Mouse (Mus musculus) G1E (cell line): Measurements from ENCODE around the gene Trim72. TPM values are rescaled to one million over a fixed set of nuclear protein-coding genes. Genes with fewer than 3 reads are reported as not detected.
A peak's percentile ranks its signal among the peaks of the same experiment; 100 is the strongest.

Source experiments
- ATAC-seq: 2 replicates; pipeline ENCODE4 v1.8.0; 2016; ENCODE audit warnings: mild to moderate bottlenecking; ENCODE audit not compliant: insufficient number of reproducible peaks, poor library complexity, low FRiP score, severe bottlenecking; ENCODE audit errors: extremely low read depth
- DNase-seq: peaks from one replicate; pipeline ENCODE4 v3.0.0; 2012; ENCODE audit warnings: low spot score
- H3K27me3 ChIP-seq: 2 replicates; pipeline ENCODE4 v1.6.1; 2012; ENCODE audit warnings: mild to moderate bottlenecking, low read length, inconsistent platforms; ENCODE audit not compliant: insufficient read depth
- H3K36me3 ChIP-seq: replicated peaks from 2 replicates; pipeline ENCODE3; 2012; ENCODE audit warnings: mild to moderate bottlenecking, inconsistent platforms
- H3K4me1 ChIP-seq: 2 replicates; pipeline ENCODE4 v1.6.1; 2012; ENCODE audit warnings: low read depth, low read length, inconsistent platforms, mixed read lengths; ENCODE audit not compliant: insufficient read depth
- H3K4me3 ChIP-seq: 2 replicates; pipeline ENCODE4 v1.5.1; 2012; ENCODE audit warnings: low read depth, mild to moderate bottlenecking, inconsistent platforms, low read length, moderate library complexity, mixed read lengths
- H3K9me3 ChIP-seq: replicated peaks from 2 replicates; pipeline ENCODE4 v1.6.1; 2012; ENCODE audit warnings: inconsistent platforms
- CTCF ChIP-seq: IDR thresholded peaks from 2 replicates; pipeline ENCODE4 v1.5.1; 2012; ENCODE audit warnings: low read depth, low read length, inconsistent platforms, mixed read lengths
- GATA1 ChIP-seq: IDR thresholded peaks from 2 replicates; pipeline ENCODE4 v1.6.1; 2012; ENCODE audit warnings: borderline replicate concordance, low read length, inconsistent platforms, mixed read lengths
- GATA2 ChIP-seq: IDR thresholded peaks from 2 replicates; pipeline ENCODE4 v1.6.1; 2012; ENCODE audit warnings: low read depth, low read length, inconsistent platforms, borderline replicate concordance
- POLR2AphosphoS5 ChIP-seq: IDR thresholded peaks from 2 replicates; pipeline ENCODE4 v1.6.1; 2012; ENCODE audit warnings: low read depth, low read length, inconsistent platforms; ENCODE audit not compliant: insufficient replicate concordance
- TAL1 ChIP-seq: conservative IDR thresholded peaks from 2 replicates; pipeline ENCODE4 v1.6.1; 2012; ENCODE audit warnings: low read depth, low read length, inconsistent platforms, mixed read lengths
- polyA plus RNA-seq: library from polyadenylated mRNA; stranded (reverse); fragments of >175 nt; gene quantifications from 2 replicates; pipeline ENCODE4 v1.2.3, GENCODE M21; 2012
- total RNA-seq, 2 experiments: library from RNA; stranded (forward) in 1 of 2; stranded (reverse) in 1 of 2; fragments of 200-1000 nt in 1 of 2; fragments of >200 nt in 1 of 2; fragmentation: Nextera tagmentation in 1 of 2; gene quantifications; 2 replicates each; pipeline ENCODE4 v1.2.3; 2014 to 2017

Trim72 gene
- total and polyA plus RNA-seq, 3 experiments = 0.03 to 0.16 TPM; not detected in 1

- ATAC-seq (no peak), DNase-seq (no peak)
- TF ChIP-seq POLR2AphosphoS5 (no peak), TAL1 (no peak), CTCF (no peak), GATA1 (no peak), GATA2 (no peak)
These were observed 29.3 kb upstream of the Trim72 start for GRCm38 (mm10) chr7:127974413-127974930.

DNA sequence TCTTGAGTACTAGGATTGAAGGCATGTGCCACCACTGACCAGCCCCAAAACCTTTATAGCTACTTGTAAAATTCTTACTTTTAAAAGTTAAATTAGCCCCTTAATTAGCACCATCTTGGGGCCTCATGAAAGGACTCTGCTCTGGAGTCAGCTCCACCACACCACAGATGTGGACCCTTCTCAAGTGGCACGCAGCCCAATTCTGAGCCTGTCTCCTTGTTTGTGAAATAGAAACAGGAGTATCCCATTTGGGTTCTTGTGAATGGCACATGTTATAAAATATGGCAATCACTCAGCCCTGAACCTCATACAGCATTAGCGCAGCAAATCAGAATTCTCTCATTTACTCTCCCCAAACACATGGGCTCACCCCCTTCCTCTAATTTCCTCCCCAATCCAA lies 24.9 kb upstream of the Trim72 start:
- Histone ChIP-seq H3K4me1 (peaks cover 14% of the 10 kb centered on the region), H3K9me3 (no peaks in the 10 kb centered on the region), H3K36me3 (peaks cover 98% of the 10 kb centered on the region), H3K4me3 (no peak overlapping the region), H3K27me3 (no peaks in the 10 kb centered on the region)
- TF ChIP-seq GATA2 (no peak), GATA1 (no peak), TAL1 (no peak), CTCF (no peak), POLR2AphosphoS5 (no peak)
- no peak for DNase-seq
- ATAC-seq = no peak

More at GRCm38 (mm10) chr7:127974413-127974930, 29.3 kb upstream of the Trim72 start:
- Histone ChIP-seq H3K4me3 (no peak overlapping the region), H3K27me3 (no peaks in the 10 kb centered on the region), H3K9me3 (no peaks in the 10 kb centered on the region), H3K4me1 (peaks cover 37% of the 10 kb centered on the region), H3K36me3 (peaks cover 96% of the 10 kb centered on the region)

DNA sequence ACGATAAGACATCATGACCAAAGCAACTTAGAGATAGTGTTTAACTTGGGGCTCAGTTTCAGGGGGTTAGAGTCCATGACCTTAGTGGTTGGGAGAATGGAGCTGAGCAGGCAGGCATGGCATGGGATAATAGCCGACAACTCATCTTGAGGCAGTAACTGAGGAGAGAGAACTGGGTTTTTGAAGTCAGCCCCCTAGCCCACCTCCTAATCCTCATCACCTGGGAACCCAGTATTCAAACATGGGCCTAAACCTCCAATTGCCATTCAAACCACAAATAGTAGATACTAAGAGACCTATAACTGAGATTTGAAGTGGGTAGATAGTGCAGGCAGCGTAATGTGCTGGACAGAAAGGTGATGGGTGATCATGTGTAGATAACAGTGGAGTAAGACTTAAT lies 23.1 kb upstream of the Trim72 start:
- TF ChIP-seq CTCF = no peak
- DNase-seq (no peak), ATAC-seq (no peak)
- Histone ChIP-seq H3K27me3 (no peaks in the 10 kb centered on the region), H3K4me1 (peaks cover 8% of the 10 kb centered on the region), H3K36me3 (peaks cover 99% of the 10 kb centered on the region), H3K9me3 (no peaks in the 10 kb centered on the region), H3K4me3 (no peak overlapping the region)

DNA sequence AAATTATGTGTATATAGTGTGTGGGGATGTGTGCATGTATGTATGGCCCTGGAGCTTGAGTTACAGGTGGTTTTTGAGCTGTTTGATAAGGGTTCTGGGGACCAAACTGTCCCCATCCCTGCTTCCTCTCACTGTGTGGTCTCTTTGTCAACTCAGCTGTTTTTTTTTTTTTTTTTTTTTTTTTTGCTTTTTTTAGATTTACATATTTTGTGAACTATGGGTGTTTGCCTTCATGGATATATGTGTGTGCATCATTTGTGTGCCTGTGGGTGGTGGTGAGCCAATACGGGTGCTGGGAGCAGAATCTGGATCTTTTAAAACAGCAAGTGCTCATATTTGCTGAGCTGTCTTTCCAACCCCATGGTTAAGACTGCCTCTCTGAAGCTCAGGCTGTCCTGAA lies 14.8 kb upstream of the Trim72 start:
- H3K4me1 ChIP-seq = peaks cover 33% of the 10 kb centered on the region
- ATAC-seq = no peak
- no peaks in the 10 kb centered on the region for H3K27me3 ChIP-seq
- no peak for TF ChIP-seq CTCF
- DNase-seq = no peak
- H3K36me3 ChIP-seq = peaks cover 97% of the 10 kb centered on the region
- H3K9me3 ChIP-seq = no peaks in the 10 kb centered on the region
- H3K4me3 ChIP-seq = no peak overlapping the region

DNA sequence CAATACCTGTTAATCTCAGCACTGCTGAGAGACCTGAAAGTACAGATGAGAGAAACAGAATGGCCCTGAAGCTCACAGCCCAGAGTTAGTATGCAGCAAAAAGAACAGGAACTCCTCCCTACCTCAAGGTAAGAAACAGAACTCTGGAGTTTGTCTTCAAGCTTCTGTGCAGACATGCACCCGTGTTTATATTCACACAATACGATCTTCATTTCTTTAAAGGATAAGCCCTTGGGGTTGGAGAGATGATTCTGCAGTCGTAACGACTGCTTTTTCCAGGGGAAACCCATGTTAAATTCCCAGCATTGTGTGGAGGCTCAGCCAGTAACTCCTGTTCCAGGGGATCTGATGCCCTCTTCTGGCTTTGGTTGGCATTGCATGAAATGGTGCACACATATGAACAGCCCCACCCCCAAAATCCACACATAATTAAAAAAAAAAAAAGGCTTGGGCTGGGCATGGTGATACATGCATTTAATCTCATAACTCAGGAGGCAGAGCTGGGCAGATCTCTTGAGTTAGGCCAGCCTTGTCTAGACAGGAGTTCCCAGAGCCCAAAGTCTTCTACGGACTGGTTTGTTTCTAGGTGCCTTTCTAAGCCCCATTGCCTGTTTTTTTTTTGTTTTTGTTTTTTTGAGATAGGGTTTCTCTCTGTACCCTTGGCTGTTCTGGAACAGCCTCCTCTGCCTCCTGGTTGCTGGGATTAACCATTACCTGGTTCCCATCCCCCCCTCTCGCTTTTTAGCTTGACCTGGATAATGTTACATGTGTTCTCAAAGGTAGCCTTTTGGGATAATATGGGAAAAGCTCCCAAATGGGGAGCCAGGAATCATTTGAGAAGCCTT lies 11.9 kb upstream of the Trim72 start:
- TF ChIP-seq POLR2AphosphoS5 = no peak
- no peak for TF ChIP-seq GATA2
- no peak; the same call in 1 of the 2 replicates for TF ChIP-seq CTCF
- no peak for TF ChIP-seq TAL1
- no peak for TF ChIP-seq GATA1
- no peaks in the 10 kb centered on the region for H3K27me3 ChIP-seq
- no peak overlapping the region for H3K4me3 ChIP-seq
- ATAC-seq = peak; percentile 45; the same call in 1 of the 2 replicates
- DNase-seq = no peak
- no peaks in the 10 kb centered on the region for H3K9me3 ChIP-seq
- H3K4me1 ChIP-seq = peaks cover 35% of the 10 kb centered on the region
- H3K36me3 ChIP-seq = peaks cover 92% of the 10 kb centered on the region

- Histone ChIP-seq H3K4me3 (no peak overlapping the region), H3K9me3 (no peaks in the 10 kb centered on the region), H3K4me1 (peaks cover 35% of the 10 kb centered on the region), H3K36me3 (peaks cover 91% of the 10 kb centered on the region), H3K27me3 (no peaks in the 10 kb centered on the region)
- 0 out of 2 replicates have a peak, but pooled peaks have one; percentile 11 for ATAC-seq
- TF ChIP-seq POLR2AphosphoS5 = 0 out of 2 replicates have a peak, but pooled peaks have one; percentile 46
- TF ChIP-seq GATA2 = no peak
- DNase-seq = no peak
These were observed 11.0 kb upstream of the Trim72 start for GRCm38 (mm10) chr7:127992488-127993340.
